Mouse (Mus musculus) thymus, postnatal 14 days (tissue): ENCODE data around the gene Tuba3a.

Experiments
- DNase-seq: peaks from one replicate; pipeline ENCODE4 v3.0.0; 2021

Gene Tuba3a

GRCm38 (mm10) chr6:125285890-125286289 lies at the start of gene Tuba3a:
TSS of gene Tuba3a (minus strand) at chr6:125286042.
- DNase-seq = no peak

- DNase-seq = no peak
These were observed 48.5 kb upstream of the Tuba3a start for GRCm38 (mm10) chr6:125334356-125334755.

GRCm38 (mm10) chr6:125333112-125333899 lies 47.5 kb upstream of the Tuba3a start:
- DNase-seq = no peak

GRCm38 (mm10) chr6:125330626-125331326 lies 44.9 kb upstream of the Tuba3a start:
- peak; percentile 77 for DNase-seq

GRCm38 (mm10) chr6:125328243-125328642 lies 42.4 kb upstream of the Tuba3a start:
- DNase-seq = peak; percentile 81

- no peak for DNase-seq
These were observed 39.5 kb upstream of the Tuba3a start for GRCm38 (mm10) chr6:125325337-125325736.

GRCm38 (mm10) chr6:125323547-125323946 lies 37.7 kb upstream of the Tuba3a start:
- no peak for DNase-seq

- DNase-seq = no peak
These were observed 37.0 kb upstream of the Tuba3a start for GRCm38 (mm10) chr6:125322794-125323193.

GRCm38 (mm10) chr6:125321114-125321855 lies 35.4 kb upstream of the Tuba3a start:
- no peak for DNase-seq

GRCm38 (mm10) chr6:125320323-125320722 lies 34.5 kb upstream of the Tuba3a start, which contains the start of gene Scnn1a:
TSS of gene Scnn1a (plus strand) at chr6:125320659.
- DNase-seq = no peak

GRCm38 (mm10) chr6:125319919-125320296 lies 34.1 kb upstream of the Tuba3a start:
- DNase-seq = no peak

GRCm38 (mm10) chr6:125318981-125319918 lies 33.4 kb upstream of the Tuba3a start:
- DNase-seq = no peak

GRCm38 (mm10) chr6:125317077-125317476 lies 31.2 kb upstream of the Tuba3a start:
- no peak for DNase-seq

- DNase-seq = no peak
These were observed 28.9 kb upstream of the Tuba3a start for GRCm38 (mm10) chr6:125314746-125315145.

GRCm38 (mm10) chr6:125314231-125314563 lies 28.4 kb upstream of the Tuba3a start:
- DNase-seq = no peak

- peak; percentile 41 for DNase-seq
These were observed 27.8 kb upstream of the Tuba3a start, which contains the start of gene Ltbr for GRCm38 (mm10) chr6:125313546-125314230. TSS of gene Ltbr (minus strand) at chr6:125313885.

GRCm38 (mm10) chr6:125312581-125313355 lies 26.9 kb upstream of the Tuba3a start:
- DNase-seq = no peak

GRCm38 (mm10) chr6:125312171-125312570 lies 26.3 kb upstream of the Tuba3a start:
- no peak for DNase-seq

GRCm38 (mm10) chr6:125309406-125309805 lies 23.6 kb upstream of the Tuba3a start:
- no peak for DNase-seq

GRCm38 (mm10) chr6:125308921-125309320 lies 23.1 kb upstream of the Tuba3a start:
- no peak for DNase-seq

- no peak for DNase-seq
These were observed 21.2 kb upstream of the Tuba3a start for GRCm38 (mm10) chr6:125307091-125307490.
